Mouse (Mus musculus) frontal cortex, adult (tissue): ENCODE data around the gene Gm7849.
"Not testable (repeated sequence)": the region's sequence is repeated elsewhere in the genome, so short reads cannot be mapped to it uniquely, and the experiment has no call there.

Experiments
- ATAC-seq: cut with Nextera tagmentation; 2 replicates; pipeline ENCODE4 v1.9.2; 2017; ENCODE audit warnings: mild to moderate bottlenecking, moderate library complexity, mixed read lengths; ENCODE audit not compliant: low TSS enrichment

The Gm7849 gene

GRCm38 (mm10) chr8:21456460-21456859, at the start of gene Gm7849:
TSS of gene Gm7849 (minus strand) at chr8:21456560.
- ATAC-seq: not testable (repeated sequence)

- ATAC-seq: not testable (repeated sequence)
Observed at GRCm38 (mm10) chr8:21427111-21427510, 29.2 kb downstream of the Gm7849 start, which contains the start of gene Defa36. TSS of gene Defa36 (plus strand) at chr8:21427411.
